In genomic region chr5:113786985-113787384, GRCm38 (mm10) we compare ENCODE assay signal across 21 mouse cellular contexts. TPM values are rescaled to one million over a fixed set of nuclear protein-coding genes. Genes with fewer than 3 reads are reported as not detected.
DNase-seq lines count a peak whose midpoint lies in the region; ATAC-seq lines count a peak whose summit lies in the region.
"Had no signal": no experiment of that assay in that cellular context is flagged by ENCODE, and none has a peak within 500 bp of the region (broad histone marks: within the 10 kb centered on the region; RNA-seq: fewer than 3 reads in every experiment).

No protein-coding gene starts in this region.

- peaks cover 11% of the 10 kb centered on the region; the same call in 1 of the 2 replicates for H3K4me1 ChIP-seq in forebrain, embryonic 12.5 days
- peaks cover 27% of the 10 kb centered on the region for H3K4me1 ChIP-seq in forebrain, embryonic 10.5 days
- H3K4me1 ChIP-seq in embryonic facial prominence, embryonic 10.5 days, result peaks cover 68% of the 10 kb centered on the region
- peaks cover 20% of the 10 kb centered on the region for H3K4me1 ChIP-seq in hindbrain, embryonic 12.5 days

- no peak for DNase-seq in forebrain, embryonic 10.5 days (ENCODE audit: extremely low spot score, low spot score)
- no peak for DNase-seq in embryonic facial prominence, embryonic 10.5 days (ENCODE audit: low spot score)
- DNase-seq in thymus, postnatal 25 days, result peak; percentile 50
- DNase-seq in cerebellum, adult 8-10 months, result no peak
- DNase-seq in left cerebral cortex, postnatal 36 days (ENCODE audit: low spot score in 2 of 2), result no peak
- DNase-seq: adrenal gland, postnatal 25 days; cerebellum, postnatal 10 days; embryo, embryonic 11 days; kidney, adult 2 months; kidney, postnatal 25 days; lung, embryonic 14.5 days; lung, postnatal 4 days; midbrain, embryonic 14.5 days; right cerebral cortex, postnatal 14 days had no signal

- intact Hi-C loops in left cerebral cortex, postnatal 36 days (cut with DNase I), result no loop called here

- H3K4me2 ChIP-seq in forebrain, embryonic 12.5 days, result no peak overlapping the region
- H3K4me2 ChIP-seq in hindbrain, embryonic 12.5 days (replicated peaks), result no peak overlapping the region
- H3K4me2 ChIP-seq: heart, embryonic 12.5 days; liver, embryonic 12.5 days; lung, embryonic 14.5 days had no signal

- 85% methylated on average over 5 of the region's 5 CpGs for WGBS in forebrain, embryonic 12.5 days
- WGBS in forebrain, embryonic 10.5 days, result 82% methylated on average over 5 of the region's 5 CpGs
- 81% methylated on average over 5 of the region's 5 CpGs for WGBS in embryonic facial prominence, embryonic 10.5 days
- 85% methylated on average over 5 of the region's 5 CpGs for WGBS in hindbrain, embryonic 12.5 days

- H3K27ac ChIP-seq in forebrain, embryonic 12.5 days, result 0 out of 2 replicates have a peak overlapping the region, but pooled peaks have one; percentile 5
- no peak overlapping the region for H3K27ac ChIP-seq in forebrain, embryonic 10.5 days
- peak overlapping the region; percentile 40; the same call in 1 of the 2 replicates for H3K27ac ChIP-seq in embryonic facial prominence, embryonic 10.5 days (replicated peaks)
- no peak overlapping the region for H3K27ac ChIP-seq in hindbrain, embryonic 12.5 days
- H3K27ac ChIP-seq: hindbrain, postnatal 0 days; liver, embryonic 12.5 days had no signal

- H3K36me3 ChIP-seq in forebrain, embryonic 12.5 days (replicated peaks), result no peaks in the 10 kb centered on the region
- H3K36me3 ChIP-seq in forebrain, embryonic 10.5 days (replicated peaks), result no peaks in the 10 kb centered on the region
- no peaks in the 10 kb centered on the region for H3K36me3 ChIP-seq in embryonic facial prominence, embryonic 10.5 days (replicated peaks)
- no peaks in the 10 kb centered on the region for H3K36me3 ChIP-seq in hindbrain, embryonic 12.5 days
- H3K36me3 ChIP-seq: heart, embryonic 12.5 days; liver, embryonic 12.5 days had no signal

- no peak overlapping the region for H3K4me3 ChIP-seq in forebrain, embryonic 12.5 days (replicated peaks)
- H3K4me3 ChIP-seq in forebrain, embryonic 10.5 days, result no peak overlapping the region
- no peak overlapping the region for H3K4me3 ChIP-seq in embryonic facial prominence, embryonic 10.5 days
- H3K4me3 ChIP-seq in hindbrain, embryonic 12.5 days, result no peak overlapping the region
- H3K4me3 ChIP-seq: heart, embryonic 12.5 days; liver, embryonic 12.5 days had no signal

- no peak for ATAC-seq in forebrain, embryonic 12.5 days (ENCODE audit: low FRiP score)
- ATAC-seq in megakaryocyte progenitor cell, adult 5-6 weeks (replicated peaks; ENCODE audit: poor library complexity), result peak; percentile 87
- no peak for ATAC-seq in hindbrain, embryonic 12.5 days (ENCODE audit: low FRiP score)
- ATAC-seq: forebrain, embryonic 14.5 days; hindbrain, postnatal 0 days; liver, embryonic 12.5 days had no signal

- peaks cover 20% of the 10 kb centered on the region for H3K27me3 ChIP-seq in forebrain, embryonic 12.5 days
- peaks cover 17% of the 10 kb centered on the region for H3K27me3 ChIP-seq in forebrain, embryonic 10.5 days (ENCODE audit: poor library complexity, severe bottlenecking)
- peaks cover 12% of the 10 kb centered on the region for H3K27me3 ChIP-seq in embryonic facial prominence, embryonic 10.5 days (replicated peaks; ENCODE audit: low read depth, poor library complexity, severe bottlenecking)
- peaks cover 17% of the 10 kb centered on the region for H3K27me3 ChIP-seq in hindbrain, embryonic 12.5 days

- no peak overlapping the region for H3K9ac ChIP-seq in forebrain, embryonic 12.5 days
- H3K9ac ChIP-seq in hindbrain, embryonic 12.5 days, result no peak overlapping the region
- H3K9ac ChIP-seq: heart, embryonic 12.5 days; liver, embryonic 12.5 days; lung, embryonic 14.5 days had no signal

- H3K9me3 ChIP-seq in forebrain, embryonic 12.5 days, result no peaks in the 10 kb centered on the region
- no peaks in the 10 kb centered on the region for H3K9me3 ChIP-seq in forebrain, embryonic 10.5 days
- H3K9me3 ChIP-seq in embryonic facial prominence, embryonic 10.5 days, result no peaks in the 10 kb centered on the region
- no peaks in the 10 kb centered on the region for H3K9me3 ChIP-seq in hindbrain, embryonic 12.5 days (replicated peaks)
- H3K9me3 ChIP-seq: heart, embryonic 12.5 days; liver, embryonic 12.5 days had no signal

RNA-seq across cellular contexts. Expression of gene Tmem119, which starts 13.3 kb away (rescaled TPM):
- 13.9 and 19.4 TPM in 2 replicates for polyA plus RNA-seq in forebrain, embryonic 12.5 days (2016; fragmentation: Nextera tagmentation; extraction: Ambion mirVana)
- 28.8 and 36.2 TPM in 2 replicates for polyA plus RNA-seq in forebrain, embryonic 10.5 days (2016; fragmentation: Nextera tagmentation; extraction: Ambion mirVana)
- polyA plus RNA-seq in embryonic facial prominence, embryonic 10.5 days (2016; fragmentation: Nextera tagmentation; extraction: Ambion mirVana), result 72.7 and 83.3 TPM in 2 replicates
- total RNA-seq in megakaryocyte progenitor cell, adult 5-6 weeks (2015), result 6.5 and 7.2 TPM in 2 replicates
- total RNA-seq in megakaryocyte progenitor cell, adult 5-6 weeks (2017), result 5.6 and 8.2 TPM in 2 replicates
- 10 to 100 TPM; 22.1 to 25.2 TPM for total RNA-seq in left cerebral cortex, postnatal 36 days (2021)
- polyA plus RNA-seq in hindbrain, embryonic 12.5 days (2016; fragmentation: Nextera tagmentation; extraction: Ambion mirVana), result 41.0 and 44.1 TPM in 2 replicates

RNA-seq across cellular contexts. Expression of gene Iscu, which starts 14.4 kb away (rescaled TPM):
- polyA plus RNA-seq in forebrain, embryonic 12.5 days (2016; fragmentation: Nextera tagmentation; extraction: Ambion mirVana), result 107 and 113 TPM in 2 replicates
- 102 and 106 TPM in 2 replicates for polyA plus RNA-seq in forebrain, embryonic 10.5 days (2016; fragmentation: Nextera tagmentation; extraction: Ambion mirVana)
- 99.7 and 103 TPM in 2 replicates for polyA plus RNA-seq in embryonic facial prominence, embryonic 10.5 days (2016; fragmentation: Nextera tagmentation; extraction: Ambion mirVana)
- 108 TPM in 2 replicates for total RNA-seq in megakaryocyte progenitor cell, adult 5-6 weeks (2015)
- total RNA-seq in megakaryocyte progenitor cell, adult 5-6 weeks (2017), result 87.2 and 98.4 TPM in 2 replicates
- 100 to 1,000 TPM; 121 to 134 TPM for total RNA-seq in left cerebral cortex, postnatal 36 days (2021)
- 101 and 106 TPM in 2 replicates for polyA plus RNA-seq in hindbrain, embryonic 12.5 days (2016; fragmentation: Nextera tagmentation; extraction: Ambion mirVana)

RNA-seq across cellular contexts. Expression of gene Sart3, which starts 14.7 kb away (rescaled TPM):
- polyA plus RNA-seq in forebrain, embryonic 12.5 days (2016; fragmentation: Nextera tagmentation; extraction: Ambion mirVana), result 78.4 and 78.8 TPM in 2 replicates
- polyA plus RNA-seq in forebrain, embryonic 10.5 days (2016; fragmentation: Nextera tagmentation; extraction: Ambion mirVana), result 74.6 and 78.3 TPM in 2 replicates
- 79.0 and 80.9 TPM in 2 replicates for polyA plus RNA-seq in embryonic facial prominence, embryonic 10.5 days (2016; fragmentation: Nextera tagmentation; extraction: Ambion mirVana)
- total RNA-seq in megakaryocyte progenitor cell, adult 5-6 weeks (2015), result 16.2 and 17.2 TPM in 2 replicates
- 26.0 and 37.7 TPM in 2 replicates for total RNA-seq in megakaryocyte progenitor cell, adult 5-6 weeks (2017)
- total RNA-seq in left cerebral cortex, postnatal 36 days (2021), result 10 to 100 TPM; 34.3 to 45.9 TPM
- polyA plus RNA-seq in hindbrain, embryonic 12.5 days (2016; fragmentation: Nextera tagmentation; extraction: Ambion mirVana), result 71.9 and 80.6 TPM in 2 replicates

RNA-seq across cellular contexts. Expression of gene Selplg, which starts 45.5 kb away (rescaled TPM):
- polyA plus RNA-seq in forebrain, embryonic 12.5 days (2016; fragmentation: Nextera tagmentation; extraction: Ambion mirVana), result 0.82 and 0.88 TPM in 2 replicates
- 0.74 and 0.82 TPM in 2 replicates for polyA plus RNA-seq in forebrain, embryonic 10.5 days (2016; fragmentation: Nextera tagmentation; extraction: Ambion mirVana)
- polyA plus RNA-seq in embryonic facial prominence, embryonic 10.5 days (2016; fragmentation: Nextera tagmentation; extraction: Ambion mirVana), result 0.58 and 0.83 TPM in 2 replicates
- 244 and 245 TPM in 2 replicates for total RNA-seq in megakaryocyte progenitor cell, adult 5-6 weeks (2015)
- total RNA-seq in megakaryocyte progenitor cell, adult 5-6 weeks (2017), result 82.0 and 99.0 TPM in 2 replicates
- total RNA-seq in left cerebral cortex, postnatal 36 days (2021), result 10 to 100 TPM; 29.3 to 32.2 TPM
- 1.3 and 2.3 TPM in 2 replicates for polyA plus RNA-seq in hindbrain, embryonic 12.5 days (2016; fragmentation: Nextera tagmentation; extraction: Ambion mirVana)

RNA-seq across cellular contexts. Expression of gene Ficd, which starts 51.4 kb away (rescaled TPM):
- 5.4 and 7.2 TPM in 2 replicates for polyA plus RNA-seq in forebrain, embryonic 12.5 days (2016; fragmentation: Nextera tagmentation; extraction: Ambion mirVana)
- polyA plus RNA-seq in forebrain, embryonic 10.5 days (2016; fragmentation: Nextera tagmentation; extraction: Ambion mirVana), result 2.9 and 4.9 TPM in 2 replicates
- 3.6 and 4.0 TPM in 2 replicates for polyA plus RNA-seq in embryonic facial prominence, embryonic 10.5 days (2016; fragmentation: Nextera tagmentation; extraction: Ambion mirVana)
- 2.5 and 3.1 TPM in 2 replicates for total RNA-seq in megakaryocyte progenitor cell, adult 5-6 weeks (2015)
- 1.5 and 2.6 TPM in 2 replicates for total RNA-seq in megakaryocyte progenitor cell, adult 5-6 weeks (2017)
- 10 to 100 TPM; 11.8 to 12.3 TPM for total RNA-seq in left cerebral cortex, postnatal 36 days (2021)
- 7.6 and 7.8 TPM in 2 replicates for polyA plus RNA-seq in hindbrain, embryonic 12.5 days (2016; fragmentation: Nextera tagmentation; extraction: Ambion mirVana)

Comparison
In these comparisons a context has a peak if more than half of its experiments do, and no peak if none do; other contexts are left out.
1. H3K27ac ChIP-seq: peak in forebrain, embryonic 12.5 days (single experiment) and embryonic facial prominence, embryonic 10.5 days (single experiment); none in forebrain, embryonic 10.5 days (single experiment) and hindbrain, embryonic 12.5 days (single experiment).